Mouse (Mus musculus): ENCODE measurements at regions not wholly inside any gene's neighbourhood (a gene's known extent, or its start where the extent isn't known, plus 50 kb on each side); places are given as distances from the start of the nearest gene placed in this dataset.

DNA sequence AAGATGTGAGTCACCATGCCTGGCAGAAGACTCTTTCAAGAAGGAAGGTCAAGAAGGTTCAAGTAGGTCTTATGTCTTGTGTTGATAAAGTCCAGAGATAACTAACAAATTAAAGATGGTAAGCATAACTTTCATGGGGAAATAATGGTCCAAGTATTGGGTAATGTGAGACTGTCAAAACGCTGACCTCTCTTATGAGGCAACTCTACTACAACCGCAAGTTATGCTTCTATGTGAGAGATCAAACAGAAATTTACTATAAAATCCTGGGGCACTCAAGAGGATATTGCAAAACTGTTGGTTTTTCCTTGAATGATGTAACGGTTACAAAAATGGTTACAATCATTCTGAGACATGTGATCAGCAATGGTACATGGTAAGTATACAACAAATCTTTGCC is 192.6 kb upstream of the Kit start:
- Histone ChIP-seq H3K9ac (replicated peaks) (no peak overlapping the region), H3K4me2 (replicated peaks) (no peak overlapping the region), H3K4me1 (peaks cover 7% of the 10 kb centered on the region; the same call in 1 of the 2 replicates), H3K9me3 (no peaks in the 10 kb centered on the region), H3K36me3 (no peaks in the 10 kb centered on the region), H3K4me3 (no peak overlapping the region), H3K27ac (replicated peaks) (no peak overlapping the region), H3K27me3 (peaks cover 17% of the 10 kb centered on the region)
- WGBS: 96% methylated on average over 3 of the region's 3 CpGs
- no peak for ATAC-seq (ENCODE audit: low FRiP score, low read depth)

DNA sequence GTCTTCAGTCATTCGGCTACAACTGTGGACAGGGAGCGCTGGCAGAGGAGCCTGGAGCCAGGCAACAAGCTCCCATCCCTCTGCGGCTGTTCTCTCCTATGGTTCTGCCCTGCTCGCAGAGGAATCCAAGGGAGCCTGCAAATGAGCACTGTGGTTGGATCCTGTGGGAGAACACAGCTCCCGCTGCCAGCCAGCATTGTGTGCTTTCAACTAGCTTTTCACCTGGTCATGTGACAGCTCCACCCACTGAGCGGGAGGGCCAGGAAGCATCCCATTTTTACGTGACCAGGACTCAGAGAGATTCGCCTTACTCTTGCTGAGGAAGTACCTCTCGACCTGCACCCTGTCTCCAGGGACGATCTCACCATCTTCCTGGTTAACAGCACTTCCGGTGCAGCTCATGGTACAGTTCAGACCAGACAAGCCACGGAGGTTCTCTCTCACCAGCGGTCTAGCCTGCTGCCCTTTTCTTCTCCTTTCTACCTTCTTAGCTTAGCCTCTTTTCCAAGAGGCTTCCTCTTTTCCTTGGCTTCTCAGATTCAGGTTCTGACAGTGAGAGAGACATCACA is 186.7 kb upstream of the Kit start:
- no peak overlapping the region for H3K4me3 ChIP-seq
- H3K4me2 ChIP-seq (replicated peaks): no peak overlapping the region
- H3K27me3 ChIP-seq: peaks cover 32% of the 10 kb centered on the region
- WGBS: 45% methylated on average over 13 of the region's 13 CpGs
- no peaks in the 10 kb centered on the region for H3K9me3 ChIP-seq
- no peak for ATAC-seq (ENCODE audit: low FRiP score, low read depth)
- H3K27ac ChIP-seq (replicated peaks): no peak overlapping the region
- H3K36me3 ChIP-seq: no peaks in the 10 kb centered on the region
- no peaks in the 10 kb centered on the region for H3K4me1 ChIP-seq
- H3K9ac ChIP-seq (replicated peaks): no peak overlapping the region

DNA sequence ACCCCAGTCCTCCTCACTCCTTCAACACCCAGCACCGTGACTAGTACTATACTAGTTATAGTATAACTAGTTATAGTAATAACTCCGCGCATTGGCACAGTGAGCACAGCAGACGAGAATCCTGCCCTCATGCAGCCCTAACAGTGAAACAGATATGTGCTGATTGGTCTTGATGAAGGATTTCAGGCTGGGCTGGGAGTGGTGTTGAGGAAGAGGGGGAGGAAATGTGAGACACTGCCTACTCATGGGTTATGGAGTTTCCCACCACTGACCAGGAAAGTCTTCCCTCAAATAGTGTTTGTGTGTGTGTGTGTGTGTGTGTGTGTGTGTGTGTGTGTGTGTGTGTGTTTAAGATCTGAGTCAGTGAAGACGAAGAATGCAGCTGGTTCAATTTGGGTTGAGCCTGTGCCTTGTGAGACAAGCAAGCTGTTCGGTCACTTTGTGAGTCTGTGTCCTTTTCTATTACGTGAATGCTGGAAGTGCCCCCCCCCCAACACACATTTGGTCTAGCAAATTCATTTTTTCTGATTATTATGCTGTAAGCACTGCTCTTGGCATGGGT is 185.9 kb upstream of the Kit start:
- Histone ChIP-seq H3K4me3 (no peak overlapping the region), H3K27me3 (peaks cover 26% of the 10 kb centered on the region), H3K4me2 (replicated peaks) (no peak overlapping the region), H3K36me3 (no peaks in the 10 kb centered on the region), H3K9me3 (no peaks in the 10 kb centered on the region), H3K27ac (replicated peaks) (no peak overlapping the region), H3K4me1 (no peaks in the 10 kb centered on the region), H3K9ac (replicated peaks) (no peak overlapping the region)
- WGBS: 92% methylated on average over 6 of the region's 7 CpGs
- ATAC-seq (ENCODE audit: low FRiP score, low read depth): no peak

DNA sequence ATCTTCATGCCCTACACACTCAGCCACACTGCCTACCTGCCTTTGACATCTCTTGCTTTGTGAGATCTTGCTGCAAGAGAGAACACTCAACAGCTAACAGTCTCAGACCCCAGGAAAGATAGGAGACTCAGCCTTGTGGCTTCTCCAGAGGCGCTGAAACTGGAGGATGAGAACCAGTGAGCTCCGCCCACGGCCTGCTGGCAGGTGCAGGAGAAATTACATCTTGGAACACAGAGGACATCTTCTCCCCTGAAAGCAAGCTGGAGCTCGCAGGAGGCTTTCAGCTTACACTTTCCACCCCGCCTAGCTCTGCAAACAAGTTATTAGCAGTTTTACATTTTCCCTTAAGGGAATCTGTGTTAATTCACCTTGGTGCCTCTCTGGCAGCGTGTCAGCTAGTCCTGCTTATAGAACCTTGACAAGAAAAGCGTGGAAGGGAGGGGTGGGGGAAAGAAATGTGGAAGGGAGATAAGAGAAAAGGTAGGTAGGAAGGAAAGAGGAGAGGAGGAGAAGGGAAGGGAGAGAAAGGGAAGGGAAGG is 185.2 kb upstream of the Kit start:
- Histone ChIP-seq H3K4me2 (replicated peaks) (no peak overlapping the region), H3K9me3 (no peaks in the 10 kb centered on the region), H3K4me1 (no peaks in the 10 kb centered on the region), H3K27ac (replicated peaks) (no peak overlapping the region), H3K4me3 (no peak overlapping the region), H3K9ac (replicated peaks) (no peak overlapping the region), H3K36me3 (no peaks in the 10 kb centered on the region), H3K27me3 (peaks cover 26% of the 10 kb centered on the region)
- WGBS: 72% methylated on average over 7 of the region's 7 CpGs
- ATAC-seq (ENCODE audit: low FRiP score, low read depth): no peak

DNA sequence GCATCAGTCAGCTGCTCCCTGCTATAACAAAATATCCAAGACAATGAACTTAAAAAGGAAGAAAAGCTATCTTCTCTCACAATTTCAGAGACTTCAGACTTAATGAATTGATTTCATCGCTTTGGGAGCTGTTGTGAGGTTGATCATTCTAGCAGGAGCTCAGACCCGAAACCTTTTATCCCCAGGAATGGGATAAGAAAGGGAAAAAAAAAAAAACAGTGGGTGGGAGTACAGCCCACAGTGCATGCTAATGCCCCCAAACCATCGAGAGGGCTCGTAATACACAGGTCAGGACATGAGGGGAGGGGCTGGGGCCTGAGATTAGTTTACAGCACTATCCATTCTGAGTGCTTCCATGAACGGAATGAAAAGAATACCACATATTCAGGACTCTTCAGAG is 175.9 kb upstream of the Kit start:
- no peaks in the 10 kb centered on the region for H3K9me3 ChIP-seq
- H3K4me2 ChIP-seq (replicated peaks): no peak overlapping the region
- no peak overlapping the region for H3K27ac ChIP-seq (replicated peaks)
- no peak for ATAC-seq (ENCODE audit: low FRiP score, low read depth)
- peaks cover 24% of the 10 kb centered on the region for H3K27me3 ChIP-seq
- 61% methylated on average over 5 of the region's 5 CpGs for WGBS
- no peak overlapping the region for H3K9ac ChIP-seq (replicated peaks)
- no peak overlapping the region for H3K4me3 ChIP-seq
- H3K36me3 ChIP-seq: no peaks in the 10 kb centered on the region
- peaks cover 9% of the 10 kb centered on the region; the same call in 1 of the 2 replicates for H3K4me1 ChIP-seq

DNA sequence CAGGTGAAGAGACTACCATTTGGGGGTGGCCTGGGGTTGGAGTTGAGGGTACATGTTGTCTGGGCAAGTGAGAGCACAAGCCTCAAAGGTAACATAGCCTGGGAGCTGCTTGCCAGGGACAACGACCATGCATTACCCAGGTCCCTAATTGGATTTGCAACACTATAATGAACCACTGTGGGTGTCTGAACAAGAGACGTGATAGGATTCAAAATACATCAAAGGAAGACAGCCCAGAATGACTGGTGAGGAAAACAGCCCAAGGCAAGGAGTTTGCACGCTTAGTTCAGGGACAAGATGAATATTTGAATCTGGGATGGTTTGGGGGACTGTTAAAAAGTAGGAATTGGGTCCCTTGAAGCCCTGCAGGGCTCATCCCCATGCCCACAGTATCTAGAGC is 173.0 kb upstream of the Kit start:
- peak; percentile 49; the same call in 1 of the 2 replicates for ATAC-seq (ENCODE audit: low FRiP score, low read depth)
- 23% methylated on average over 3 of the region's 3 CpGs for WGBS

DNA sequence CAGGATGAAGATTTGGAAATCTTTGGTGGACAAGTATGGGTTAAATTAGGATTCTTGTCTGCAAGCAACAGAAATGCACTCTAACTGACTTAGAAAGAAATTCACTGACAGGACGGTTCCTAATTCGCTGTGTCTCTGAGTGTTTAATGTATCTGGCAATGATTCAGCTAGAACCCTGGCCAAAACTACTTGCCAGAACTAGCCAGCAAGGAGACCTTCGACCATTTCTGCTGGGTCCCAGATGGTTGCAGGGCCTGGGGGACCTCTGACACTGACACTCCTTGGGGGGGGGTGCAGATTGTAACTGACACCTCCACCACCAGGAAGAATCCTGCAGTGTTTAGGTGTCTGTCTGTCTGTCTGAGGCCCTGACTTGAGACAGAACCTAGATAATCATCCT is 172.1 kb upstream of the Kit start:
- WGBS: 84% methylated on average over 3 of the region's 3 CpGs
- peaks cover 34% of the 10 kb centered on the region for H3K27me3 ChIP-seq
- no peaks in the 10 kb centered on the region for H3K9me3 ChIP-seq
- H3K27ac ChIP-seq (replicated peaks): no peak overlapping the region
- peaks cover 19% of the 10 kb centered on the region for H3K4me1 ChIP-seq
- no peak for ATAC-seq (ENCODE audit: low FRiP score, low read depth)
- H3K9ac ChIP-seq (replicated peaks): no peak overlapping the region
- H3K4me2 ChIP-seq (replicated peaks): no peak overlapping the region
- no peak overlapping the region for H3K4me3 ChIP-seq
- H3K36me3 ChIP-seq: no peaks in the 10 kb centered on the region

More for the DNA sequence above, 173.0 kb upstream of the Kit start:
- Histone ChIP-seq H3K4me3 (no peak overlapping the region), H3K4me1 (peaks cover 16% of the 10 kb centered on the region), H3K27ac (replicated peaks) (no peak overlapping the region), H3K4me2 (replicated peaks) (no peak overlapping the region), H3K9ac (replicated peaks) (no peak overlapping the region), H3K9me3 (no peaks in the 10 kb centered on the region), H3K36me3 (no peaks in the 10 kb centered on the region), H3K27me3 (peaks cover 34% of the 10 kb centered on the region)

DNA sequence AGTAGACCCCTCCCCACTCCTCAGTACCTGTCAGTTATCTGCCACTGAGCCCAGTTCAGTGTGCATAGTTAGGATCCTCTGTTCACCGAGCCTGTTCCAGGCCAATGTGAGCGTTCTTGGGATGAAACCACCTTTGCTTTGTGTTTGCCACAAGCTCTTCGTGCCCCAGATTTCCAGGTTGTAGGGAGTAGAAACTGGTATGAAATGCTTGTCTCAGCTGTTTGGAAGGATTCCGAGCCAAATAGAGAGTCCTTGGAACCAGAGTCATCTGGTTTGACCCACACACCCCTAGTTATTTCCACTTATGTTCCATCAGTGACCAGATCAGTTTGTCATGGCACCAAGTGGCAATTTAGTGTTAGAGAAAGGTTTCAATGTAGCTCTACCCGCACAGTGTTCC is 171.2 kb upstream of the Kit start:
- H3K4me2 ChIP-seq (replicated peaks): no peak overlapping the region
- H3K4me1 ChIP-seq: peaks cover 23% of the 10 kb centered on the region
- no peak for ATAC-seq (ENCODE audit: low FRiP score, low read depth)
- no peak overlapping the region for H3K4me3 ChIP-seq
- no peaks in the 10 kb centered on the region for H3K9me3 ChIP-seq
- H3K9ac ChIP-seq (replicated peaks): no peak overlapping the region
- WGBS: 90% methylated on average over 5 of the region's 5 CpGs
- H3K27me3 ChIP-seq: peaks cover 36% of the 10 kb centered on the region
- no peak overlapping the region for H3K27ac ChIP-seq (replicated peaks)
- H3K36me3 ChIP-seq: no peaks in the 10 kb centered on the region

DNA sequence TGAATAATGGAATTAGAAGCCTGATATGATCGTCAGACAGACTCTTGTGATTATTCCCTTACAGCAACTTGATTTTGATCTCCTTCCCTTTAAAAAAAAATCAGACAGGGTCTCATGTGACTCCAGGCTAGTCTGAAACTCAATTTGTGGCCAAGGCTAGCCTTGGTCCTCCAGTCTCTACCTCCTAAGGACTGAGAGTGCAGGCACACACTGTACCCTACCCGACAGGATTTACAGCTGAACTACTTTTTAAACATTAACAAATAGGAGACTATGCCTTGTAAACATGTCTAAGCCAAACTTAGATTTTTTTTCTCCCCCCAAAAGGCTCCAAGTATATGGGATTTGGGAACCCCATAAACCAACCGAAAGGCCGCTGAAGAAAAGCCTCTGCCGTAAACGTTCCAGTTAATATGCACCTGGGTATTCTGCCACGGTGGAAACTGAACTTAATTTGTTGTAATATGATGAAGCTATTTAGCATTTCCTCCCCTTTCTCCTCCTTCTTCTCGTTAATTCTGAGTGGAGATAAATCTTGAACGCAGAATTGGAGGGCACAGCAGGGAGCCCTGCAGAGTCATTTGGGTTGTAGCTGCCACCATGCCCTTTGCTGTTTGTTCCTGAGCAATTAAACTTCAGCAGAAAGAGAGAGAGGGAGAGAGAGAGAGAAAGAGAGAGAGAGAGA is 170.0 kb upstream of the Kit start:
- H3K4me2 ChIP-seq (replicated peaks): no peak overlapping the region
- no peak for ATAC-seq (ENCODE audit: low FRiP score, low read depth)
- H3K27me3 ChIP-seq: peaks cover 39% of the 10 kb centered on the region
- H3K9ac ChIP-seq (replicated peaks): no peak overlapping the region
- no peak overlapping the region for H3K4me3 ChIP-seq
- H3K36me3 ChIP-seq: no peaks in the 10 kb centered on the region
- H3K9me3 ChIP-seq: no peaks in the 10 kb centered on the region
- no peak overlapping the region for H3K27ac ChIP-seq (replicated peaks)
- H3K4me1 ChIP-seq: peaks cover 26% of the 10 kb centered on the region
- 59% methylated on average over 9 of the region's 9 CpGs for whole genome bisulfite sequencing

DNA sequence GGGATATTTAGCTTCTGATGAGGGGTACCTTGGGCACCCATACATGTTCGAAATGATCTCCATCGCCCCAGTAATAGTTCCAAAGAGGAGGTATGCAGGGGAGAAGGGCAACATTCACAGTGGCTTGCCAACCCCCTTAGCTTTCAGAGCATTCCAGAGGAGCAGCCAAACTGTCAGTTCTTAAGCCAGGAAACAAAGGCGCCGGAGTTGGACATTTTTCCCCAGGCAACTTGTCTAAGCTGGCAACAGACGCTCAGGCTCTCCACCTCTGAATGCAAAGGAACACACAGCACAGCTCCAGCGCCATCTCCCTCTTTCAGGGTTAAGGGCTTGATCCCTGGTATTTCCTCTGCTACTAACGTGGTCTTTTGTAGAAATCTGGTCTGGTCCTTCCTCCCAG is 169.2 kb upstream of the Kit start:
- Histone ChIP-seq H3K9me3 (no peaks in the 10 kb centered on the region), H3K27ac (replicated peaks) (no peak overlapping the region), H3K36me3 (no peaks in the 10 kb centered on the region), H3K27me3 (peaks cover 33% of the 10 kb centered on the region), H3K9ac (replicated peaks) (no peak overlapping the region), H3K4me1 (peaks cover 26% of the 10 kb centered on the region), H3K4me2 (replicated peaks) (no peak overlapping the region), H3K4me3 (no peak overlapping the region)
- no peak for ATAC-seq (ENCODE audit: low FRiP score, low read depth)
- WGBS: 33% methylated on average over 7 of the region's 7 CpGs

DNA sequence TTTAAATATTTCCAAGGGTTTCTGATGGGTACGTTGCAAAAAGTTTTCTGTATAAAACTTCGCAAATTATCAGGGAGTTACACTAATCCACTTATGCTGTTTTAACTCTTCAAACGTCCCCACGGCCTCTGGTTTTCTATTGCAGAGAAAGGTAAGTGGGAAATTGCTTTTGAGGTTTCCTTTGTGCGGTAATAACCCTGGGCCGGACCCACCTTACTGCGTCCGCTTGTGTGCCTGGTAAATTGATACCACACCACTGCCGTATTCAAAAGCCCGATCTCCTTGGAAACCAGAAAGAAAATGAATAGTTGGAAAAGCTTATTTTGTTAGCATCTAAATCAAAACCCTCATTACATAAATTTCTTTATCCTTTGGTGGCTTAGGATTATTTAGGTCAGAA is 167.0 kb upstream of the Kit start:
- Histone ChIP-seq H3K27ac (replicated peaks) (no peak overlapping the region), H3K36me3 (no peaks in the 10 kb centered on the region), H3K4me1 (peaks cover 16% of the 10 kb centered on the region), H3K9ac (replicated peaks) (no peak overlapping the region), H3K4me2 (replicated peaks) (no peak overlapping the region), H3K27me3 (peaks cover 29% of the 10 kb centered on the region), H3K9me3 (no peaks in the 10 kb centered on the region), H3K4me3 (no peak overlapping the region)
- ATAC-seq (ENCODE audit: low FRiP score, low read depth): no peak
- 30% methylated on average over 10 of the region's 10 CpGs for WGBS

DNA sequence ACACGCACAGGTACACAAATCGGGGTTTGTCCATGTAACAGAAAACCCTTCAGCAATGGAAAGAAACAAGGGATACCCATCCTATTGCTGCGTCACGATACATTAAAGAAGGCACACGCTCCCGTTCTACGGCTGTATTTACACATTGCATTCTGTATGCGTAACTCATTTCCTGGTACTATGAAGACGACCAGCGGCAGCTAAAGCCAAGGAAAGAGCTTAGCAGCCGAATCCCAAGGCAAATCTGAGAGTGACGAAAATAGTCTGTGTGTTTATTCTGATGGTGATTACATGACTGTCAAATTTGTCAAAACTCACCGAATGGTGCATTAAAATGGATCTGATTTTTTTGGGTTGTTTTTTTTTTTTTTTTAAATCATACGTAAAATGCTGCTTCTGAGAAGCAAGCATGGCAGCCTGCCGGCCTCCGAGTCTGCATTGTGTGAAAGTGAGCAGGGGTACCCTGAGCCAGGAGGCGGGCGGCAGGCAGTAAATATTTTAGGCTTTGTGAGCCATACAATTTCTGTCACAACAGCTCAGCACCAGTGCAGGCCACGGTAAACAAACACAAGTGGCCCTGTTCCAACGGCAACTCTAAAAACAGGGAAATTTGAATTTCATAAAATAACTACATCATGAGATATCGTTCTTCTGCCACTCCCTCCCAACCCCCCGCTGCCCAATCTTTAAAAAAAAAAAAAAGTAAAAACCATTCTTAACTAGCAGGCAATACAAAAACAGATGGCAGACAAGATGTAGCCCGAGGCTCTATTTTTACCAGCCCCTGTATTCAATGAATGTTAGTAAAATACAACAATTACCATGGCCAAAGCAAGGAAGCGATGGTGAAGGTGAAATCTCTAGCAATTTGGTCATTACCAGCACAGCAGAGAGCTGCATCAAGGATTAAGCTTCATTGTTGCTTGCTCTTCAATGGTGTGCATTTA is 164.2 kb upstream of the Kit start:
- H3K4me1 ChIP-seq: peaks cover 13% of the 10 kb centered on the region
- no peak for ATAC-seq (ENCODE audit: low FRiP score, low read depth)
- H3K4me3 ChIP-seq: no peak overlapping the region
- H3K36me3 ChIP-seq: no peaks in the 10 kb centered on the region
- H3K27me3 ChIP-seq: peaks cover 12% of the 10 kb centered on the region
- H3K4me2 ChIP-seq (replicated peaks): no peak overlapping the region
- no peak overlapping the region for H3K9ac ChIP-seq (replicated peaks)
- H3K27ac ChIP-seq (replicated peaks): no peak overlapping the region
- WGBS: 85% methylated on average over 24 of the region's 24 CpGs
- no peaks in the 10 kb centered on the region for H3K9me3 ChIP-seq

All from midbrain, embryonic 12.5 days (tissue).